Mouse (Mus musculus) MN1 (cell line): ENCODE measurements around the gene Acsl6.

Experiments used
- DNase-seq: peaks from one replicate; pipeline ENCODE4 v3.0.0-alpha.2; 2016; ENCODE audit warnings: low spot score

The Acsl6 gene

DNA sequence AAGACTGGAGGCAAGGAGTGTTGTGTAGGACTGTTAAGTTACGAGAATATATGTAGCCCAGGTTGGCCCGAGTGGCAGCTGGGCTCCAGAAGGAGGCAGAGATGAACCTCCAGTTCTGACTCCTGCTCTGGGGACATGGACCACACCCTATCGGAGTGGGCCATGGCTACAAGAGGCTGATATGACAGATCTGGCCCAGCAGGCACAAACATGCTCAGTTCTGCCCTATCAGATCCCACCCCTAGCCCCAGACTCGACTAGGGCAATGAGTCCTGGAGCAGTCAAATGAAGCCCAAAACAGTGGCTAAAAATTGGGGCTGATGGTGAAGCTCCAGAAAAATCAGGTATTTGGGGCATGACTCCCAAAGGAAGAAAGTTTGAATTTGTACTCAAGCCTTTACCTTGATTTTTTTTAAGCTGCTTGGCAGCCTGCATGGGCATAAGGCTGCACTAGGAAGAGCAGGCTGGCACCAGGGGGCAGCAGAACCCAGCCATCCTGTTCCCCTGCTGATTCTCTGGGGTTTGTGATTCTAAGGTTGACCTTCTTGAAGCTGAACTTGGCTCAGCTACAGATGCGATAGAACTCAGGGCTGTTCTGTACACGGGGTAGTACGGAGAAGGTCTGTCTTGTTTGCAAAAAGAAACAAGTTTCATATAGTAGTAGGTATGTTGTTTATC is 3.7 kb downstream of the Acsl6 start:
- DNase-seq = peak; percentile 82

DNA sequence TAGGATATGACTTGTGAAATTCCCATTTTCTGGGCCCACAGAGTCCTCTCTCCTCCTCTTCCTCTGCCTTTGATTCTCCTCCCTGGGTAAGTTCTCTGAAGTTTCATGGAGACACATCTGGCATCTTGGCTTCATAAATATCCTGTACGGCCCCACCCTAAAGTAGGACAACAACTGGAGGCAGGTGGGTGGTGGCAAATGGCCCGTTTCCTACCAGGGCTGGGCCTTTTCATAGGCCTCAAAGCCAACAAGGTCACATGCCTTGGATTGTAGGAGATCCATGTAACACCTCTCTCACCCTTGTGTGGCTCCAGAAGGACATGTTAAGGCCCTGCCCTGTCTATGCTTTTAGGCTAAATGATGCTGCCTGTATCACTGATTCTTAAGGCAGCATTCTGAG is 7.0 kb downstream of the Acsl6 start:
- DNase-seq = no peak

DNA sequence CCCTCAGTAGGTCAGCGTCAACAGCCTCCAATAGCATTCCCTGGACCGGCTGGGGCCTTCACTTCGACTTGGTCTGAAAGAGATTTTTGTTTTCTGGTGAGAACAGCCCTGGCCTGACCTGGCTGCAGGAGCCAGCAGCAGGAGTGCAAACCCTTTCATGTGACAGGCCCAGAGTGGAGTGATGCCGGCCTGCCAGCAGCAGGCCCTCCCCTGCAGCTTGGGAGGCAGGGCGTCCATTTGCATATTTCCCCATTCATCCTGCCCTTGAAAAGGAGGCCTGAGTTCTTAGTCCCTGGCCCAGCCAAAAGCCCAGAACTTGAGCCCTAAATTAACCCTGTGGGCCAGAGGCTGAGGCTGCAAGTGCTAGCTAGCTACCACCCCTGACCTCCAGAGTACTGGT is 8.4 kb downstream of the Acsl6 start:
- peak; percentile 55 for DNase-seq

DNA sequence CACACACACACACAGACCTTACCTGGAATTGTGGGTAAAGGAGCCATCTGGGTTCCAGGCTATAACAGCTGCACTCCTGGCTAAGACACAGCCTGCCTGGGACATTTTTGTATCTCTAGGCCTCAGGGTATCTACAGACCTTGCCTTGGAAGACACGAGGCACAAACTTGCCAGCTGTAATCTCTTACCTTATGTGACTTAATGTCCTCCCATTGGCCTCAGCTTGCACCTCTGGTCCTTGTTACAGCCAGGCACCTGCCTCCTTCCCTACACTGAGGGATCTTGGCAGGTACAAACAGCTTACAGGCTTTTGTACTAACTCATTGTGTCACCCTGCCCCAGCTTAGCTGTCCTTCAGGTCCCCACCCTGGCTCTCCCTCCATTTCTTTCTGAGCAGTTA is 9.0 kb downstream of the Acsl6 start:
- DNase-seq = peak; percentile 38

DNA sequence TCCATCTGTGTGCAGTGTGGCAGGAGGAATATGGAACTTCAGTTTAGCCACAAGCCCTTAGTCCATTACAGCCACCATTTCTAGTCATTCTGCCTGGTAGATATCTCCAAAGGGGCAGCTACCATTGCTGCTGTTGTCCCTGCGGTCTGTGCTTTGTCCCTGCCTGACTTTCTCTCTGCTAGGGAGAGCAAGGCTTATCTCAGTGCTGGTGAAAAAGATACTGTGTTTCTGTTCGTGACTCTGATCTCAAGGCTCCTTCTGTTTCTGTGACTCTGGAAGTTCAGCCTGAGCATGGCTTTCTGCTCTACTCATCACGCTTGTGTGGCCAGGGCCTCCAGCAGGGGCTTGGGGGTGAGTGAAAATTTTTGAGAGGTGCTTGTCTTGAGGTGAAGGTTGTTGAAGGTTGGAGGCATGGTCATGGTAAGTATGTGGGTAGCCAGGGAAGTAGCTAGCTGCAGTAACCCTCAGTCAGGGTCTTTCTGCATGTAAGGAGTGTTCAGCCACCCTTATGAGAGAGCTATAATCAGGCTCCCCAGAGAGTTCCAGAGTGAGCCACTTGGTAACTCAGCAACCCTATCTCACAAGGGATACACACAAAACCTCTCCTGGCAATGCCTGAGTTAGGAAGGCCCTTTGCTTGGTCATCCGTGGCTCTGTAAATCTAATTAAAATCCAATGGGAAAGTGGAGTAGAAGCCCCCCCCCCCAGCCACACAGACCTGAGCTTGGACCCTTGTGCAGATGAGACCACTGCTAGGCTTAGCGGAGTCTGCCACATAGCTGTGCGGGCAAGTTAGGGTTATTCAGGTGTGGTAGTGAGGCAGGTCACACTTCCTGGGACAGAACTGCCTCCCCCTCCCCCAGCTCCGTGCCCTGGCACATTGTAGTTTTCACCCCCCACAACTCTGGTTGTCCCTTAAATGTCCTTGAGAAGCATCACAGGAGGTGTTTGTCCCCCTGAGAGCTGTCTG is 10.1 kb downstream of the Acsl6 start:
- DNase-seq = peak; percentile 65

DNA sequence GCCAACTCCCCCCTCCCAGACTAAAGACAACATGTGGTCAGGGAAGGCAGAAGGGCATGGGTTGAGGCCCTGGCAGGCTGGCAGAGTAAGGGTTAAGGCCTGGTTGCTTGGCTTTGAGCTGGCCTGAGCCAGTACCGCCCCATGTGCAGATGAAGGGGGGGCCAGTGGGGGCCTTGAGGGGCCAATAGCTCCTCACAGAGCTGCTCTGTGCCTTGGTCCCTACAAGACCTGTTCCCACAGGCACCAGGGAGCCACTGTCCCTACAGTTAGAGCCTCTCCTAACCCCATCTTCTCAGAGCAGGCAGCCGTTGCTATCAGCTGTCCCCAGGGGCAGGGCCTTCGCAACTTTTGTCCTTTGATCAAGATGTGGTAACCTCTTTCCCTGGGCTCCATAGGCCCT is 11.1 kb downstream of the Acsl6 start:
- peak; percentile 25 for DNase-seq

DNA sequence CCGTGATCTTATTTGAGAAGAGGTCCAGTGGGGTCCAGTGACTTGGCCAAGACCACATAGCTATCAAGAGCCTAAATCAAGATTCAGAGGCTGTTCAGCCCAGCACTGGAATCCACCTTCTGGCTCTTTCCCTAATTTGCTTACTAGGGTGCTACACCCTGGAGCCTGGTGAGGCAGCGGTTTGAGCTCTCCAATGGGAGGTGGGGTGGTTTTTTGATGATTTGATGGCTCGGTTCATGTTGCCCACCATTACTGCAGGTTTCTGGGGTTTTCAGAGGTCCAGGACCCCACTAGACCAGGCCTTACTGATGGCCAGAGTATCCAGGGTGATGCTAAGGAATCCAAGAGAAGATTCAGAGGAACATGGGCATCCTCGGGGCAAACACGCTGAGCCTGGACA is 11.7 kb downstream of the Acsl6 start:
- no peak for DNase-seq

DNA sequence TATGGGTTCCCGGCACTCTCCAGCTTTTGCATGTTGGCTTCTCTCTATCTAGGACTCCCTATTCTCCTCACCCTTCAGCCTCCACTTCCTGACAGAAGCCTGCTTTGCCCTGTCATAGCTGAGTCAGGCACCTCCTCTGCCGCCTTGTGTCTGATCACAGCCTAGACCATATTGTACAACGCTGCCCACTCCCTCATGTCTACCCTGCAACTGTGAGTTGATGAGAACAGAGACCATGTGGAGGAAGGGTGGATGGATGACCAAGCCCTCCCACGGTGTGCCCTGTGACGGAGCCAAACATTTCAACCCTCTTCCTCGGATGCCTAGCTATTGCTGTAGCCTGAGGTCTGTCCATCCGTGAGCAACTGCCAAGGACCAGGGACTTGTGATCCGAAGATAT is 13.8 kb downstream of the Acsl6 start:
- DNase-seq = no peak

DNA sequence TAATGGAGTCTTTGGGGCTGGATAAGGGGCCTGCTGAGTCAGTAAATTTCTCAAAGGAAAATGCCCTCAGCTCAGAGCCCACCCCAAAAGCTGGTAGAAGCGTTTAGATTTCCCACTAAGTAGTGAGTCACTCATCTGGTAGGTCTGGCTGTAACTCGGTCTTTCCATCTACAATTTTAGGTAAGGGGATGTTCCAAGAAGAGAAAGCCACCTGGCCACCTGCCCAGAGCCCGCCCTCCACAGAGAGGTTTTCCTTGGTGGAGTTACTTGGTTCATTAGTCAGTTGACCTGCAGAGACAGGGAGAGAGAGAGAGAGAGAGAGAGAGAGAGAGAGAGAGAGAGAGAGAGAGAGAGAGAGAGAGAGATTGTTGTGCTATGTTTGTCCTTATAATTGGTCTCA is 14.2 kb downstream of the Acsl6 start:
- DNase-seq = no peak

DNA sequence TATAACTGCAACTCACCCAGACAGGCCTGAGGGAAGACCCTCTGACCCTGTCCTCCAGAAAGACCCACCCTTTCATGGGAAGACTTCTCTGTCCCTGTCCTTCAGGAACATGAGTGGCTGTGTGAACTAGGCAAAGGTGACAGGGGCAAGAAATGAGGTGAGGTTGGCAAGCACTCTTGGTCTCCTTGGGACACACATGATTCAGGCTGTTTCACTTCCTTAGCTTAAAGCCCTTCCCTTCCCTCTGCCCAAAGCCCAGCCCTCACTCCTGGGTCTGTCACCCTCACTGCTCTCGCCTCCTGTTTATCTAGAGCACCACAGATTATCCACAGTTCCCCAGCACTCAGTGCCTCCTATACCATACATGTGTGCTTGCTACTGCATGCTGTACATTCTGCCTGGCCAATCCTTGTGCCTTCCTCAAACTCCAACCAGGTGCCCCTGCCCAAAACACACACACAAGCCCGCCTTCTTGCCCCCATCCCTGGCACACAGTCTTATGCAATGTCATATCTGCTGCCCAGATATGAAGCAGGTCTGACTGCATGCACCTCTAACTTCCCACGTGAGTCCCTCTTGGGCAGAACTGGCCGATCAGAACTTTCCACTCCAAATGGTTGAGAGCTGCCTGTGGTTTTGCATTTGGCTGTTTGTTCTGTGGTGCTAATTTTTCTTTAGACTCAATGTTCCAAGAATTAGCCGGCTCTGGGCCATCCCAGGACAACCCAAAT is 18.4 kb downstream of the Acsl6 start:
- DNase-seq = no peak

DNA sequence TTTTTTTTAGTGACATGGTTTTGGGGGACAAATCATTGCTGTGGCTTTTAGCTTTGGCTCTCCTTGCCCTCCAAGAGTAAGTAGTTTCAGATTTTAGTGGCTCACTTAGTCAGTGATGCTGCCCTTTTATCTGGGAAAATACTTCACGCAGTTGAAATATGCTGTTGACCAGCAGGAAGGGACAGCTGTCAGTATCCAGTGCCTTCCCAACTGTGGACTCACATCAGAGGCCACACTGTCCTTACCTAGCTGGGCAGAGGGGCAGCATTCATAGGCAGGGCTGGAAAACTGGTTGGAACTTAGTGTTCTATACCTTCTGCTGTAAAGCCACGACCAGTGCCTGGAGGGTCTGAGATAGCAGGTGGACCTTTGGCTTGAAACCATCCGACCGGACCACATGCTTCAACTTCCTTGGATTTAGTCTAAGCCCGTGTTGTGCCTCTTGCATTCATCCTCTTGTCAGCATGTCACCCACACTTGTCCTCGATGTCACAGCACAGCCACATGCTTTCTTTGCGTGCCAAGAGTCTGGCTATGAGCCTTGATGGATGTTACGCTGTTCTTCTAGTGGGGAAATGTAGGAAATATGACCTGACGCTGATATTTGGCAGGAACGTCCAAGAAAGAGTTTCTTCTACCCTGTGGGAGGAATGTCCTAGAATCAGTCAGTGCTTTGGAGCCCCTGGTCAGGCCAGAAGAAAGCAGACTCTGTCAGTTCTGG is 28.0 kb downstream of the Acsl6 start:
- no peak for DNase-seq

DNA sequence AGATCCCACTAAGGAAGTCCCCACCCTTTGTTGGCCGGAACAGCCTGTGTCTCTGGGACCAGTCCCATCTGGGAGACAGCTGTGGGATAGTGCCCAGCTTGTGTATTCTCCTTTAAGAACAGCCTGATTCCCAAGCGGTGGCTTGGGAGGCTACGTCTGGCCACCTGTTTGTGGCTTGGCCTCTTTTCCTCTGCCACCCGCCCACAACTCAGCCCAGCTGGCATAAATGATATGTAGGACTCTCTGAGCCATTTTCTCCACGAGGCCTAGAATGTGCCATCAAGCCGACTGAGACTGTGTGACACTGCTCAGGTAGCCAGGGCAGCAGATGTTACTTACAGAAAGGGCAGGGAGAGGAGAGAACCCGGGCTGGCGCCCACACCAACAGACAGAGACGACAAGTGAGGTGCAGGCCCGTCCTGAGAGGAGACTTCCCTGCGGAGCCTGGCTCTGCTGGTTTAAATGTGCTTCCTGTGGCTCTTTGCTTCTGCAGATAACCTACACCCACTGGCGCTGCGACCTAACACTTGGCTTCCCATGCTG is 32.6 kb downstream of the Acsl6 start:
- no peak for DNase-seq

DNA sequence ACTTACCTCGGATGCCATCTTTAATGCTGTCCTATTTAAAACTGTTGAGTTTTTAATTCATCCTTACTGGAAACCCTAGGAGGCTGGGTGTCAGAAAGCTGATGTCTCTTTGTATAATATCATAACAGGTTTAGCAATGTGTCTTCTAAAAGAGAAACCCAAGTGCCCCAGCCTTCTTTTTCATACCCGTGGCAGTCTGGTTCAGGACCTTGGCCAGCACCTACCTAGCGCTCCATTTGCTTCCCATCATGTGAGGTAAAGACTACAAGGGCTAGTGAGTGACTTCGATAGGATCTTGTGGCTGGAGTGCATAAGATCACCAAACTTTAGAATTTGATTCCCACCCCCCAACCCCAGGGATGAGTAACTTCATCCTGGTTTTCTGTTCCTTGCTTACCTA is 40.1 kb downstream of the Acsl6 start:
- no peak for DNase-seq

DNA sequence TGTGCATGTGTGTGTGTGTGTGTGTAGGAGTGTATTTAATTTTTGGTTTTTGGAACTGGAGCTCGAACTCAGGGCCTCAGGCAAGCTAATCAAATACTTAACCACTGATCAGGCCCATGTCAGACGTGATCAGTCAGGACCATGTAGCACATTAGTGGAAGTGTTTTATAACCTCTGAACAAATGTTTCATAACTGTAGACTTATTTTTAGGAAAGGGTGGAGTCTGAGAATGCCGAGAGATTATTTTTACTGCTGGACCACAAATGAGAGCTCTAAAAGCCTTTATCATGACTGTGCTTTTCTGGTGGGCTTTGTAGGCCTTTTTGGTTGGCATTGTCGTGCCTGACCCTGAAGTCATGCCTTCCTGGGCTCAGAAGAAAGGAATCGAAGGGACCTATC is 48.1 kb downstream of the Acsl6 start:
- DNase-seq = no peak

DNA sequence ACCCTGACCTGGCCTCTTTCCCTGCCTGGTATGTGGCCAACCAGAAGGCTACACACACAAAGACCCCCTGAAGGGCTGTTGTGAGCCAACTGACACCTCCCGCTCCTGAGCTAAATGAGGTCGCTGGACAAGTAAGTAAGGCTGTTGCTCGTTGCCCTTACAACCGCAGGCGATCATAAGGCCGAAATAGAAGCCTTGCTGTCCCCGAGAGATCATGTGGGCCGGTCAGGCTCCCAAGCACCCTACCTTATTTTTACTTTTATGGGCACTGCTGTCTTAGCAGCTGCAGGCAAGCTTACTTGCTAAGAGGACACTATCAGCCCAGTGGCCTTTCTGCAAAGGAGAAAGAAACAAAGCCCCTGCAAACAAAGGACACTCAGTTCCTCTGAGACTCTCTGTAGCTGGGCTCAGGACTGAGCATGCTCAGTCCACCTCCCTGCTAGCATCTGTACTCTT is 49.6 kb downstream of the Acsl6 start:
- no peak for DNase-seq

DNA sequence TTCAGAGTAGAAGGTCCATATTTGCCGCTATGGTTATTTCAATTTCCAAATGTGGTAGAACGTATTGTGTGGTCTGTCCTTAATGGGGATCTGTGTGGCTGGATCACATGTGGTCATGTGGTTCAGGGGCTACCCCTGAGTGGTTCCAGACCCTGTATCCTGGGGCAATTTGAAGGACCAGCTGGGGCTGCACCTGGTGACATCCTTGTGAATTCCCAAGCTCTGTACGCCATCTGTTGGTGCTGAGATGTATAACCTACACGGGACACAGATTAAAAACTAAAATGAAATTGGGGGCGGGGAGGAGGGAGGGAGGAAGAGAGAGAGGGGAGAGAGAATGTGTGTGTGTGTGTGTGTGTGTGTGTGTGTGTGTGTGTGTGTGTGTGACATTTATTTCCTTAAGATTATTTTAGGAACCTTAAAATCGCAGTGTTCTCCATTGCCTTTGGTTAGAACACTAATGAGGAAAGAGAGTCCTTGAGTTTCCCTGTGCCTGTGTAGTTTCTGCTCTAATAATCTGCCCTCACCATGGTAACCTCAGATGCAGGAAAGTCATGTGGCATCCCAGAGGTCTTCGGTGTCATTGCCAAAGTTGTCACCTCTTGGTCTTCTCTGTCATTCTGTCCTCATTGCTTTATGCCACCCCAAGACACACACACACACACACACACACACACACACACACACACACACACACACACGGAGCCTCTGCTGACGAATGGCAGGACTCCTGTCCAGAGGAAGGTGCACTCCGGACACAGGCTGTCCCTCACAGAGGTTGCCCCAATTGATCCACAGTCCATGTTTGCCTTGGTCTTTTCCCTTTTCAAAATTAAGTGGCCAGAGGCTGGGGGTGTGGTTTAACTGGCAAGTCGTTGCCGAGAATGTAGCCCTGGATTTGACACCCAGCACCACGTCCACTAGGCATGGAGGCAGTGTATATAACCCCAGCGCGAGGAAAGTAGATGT is 51.3 kb downstream of the Acsl6 start:
- peak; percentile 70 for DNase-seq

DNA sequence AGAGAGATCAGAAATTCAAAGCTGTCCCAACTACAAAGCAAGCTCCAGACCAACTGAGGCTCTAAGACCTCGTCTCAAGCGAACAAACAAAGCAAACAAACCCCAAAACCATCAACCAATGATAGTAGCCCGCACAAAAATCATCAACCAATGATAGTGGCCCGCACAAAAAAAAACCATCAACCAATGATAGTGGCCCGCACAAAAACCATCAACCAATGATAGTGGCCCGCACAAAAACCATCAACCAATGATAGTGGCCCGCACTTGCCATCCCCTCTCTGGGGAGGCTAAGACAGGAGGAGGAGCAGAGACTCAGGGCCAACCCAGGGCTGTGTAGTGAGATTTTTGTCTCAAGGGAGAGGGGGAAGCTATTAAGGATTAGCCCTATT is 52.0 kb downstream of the Acsl6 start:
- DNase-seq = no peak

DNA sequence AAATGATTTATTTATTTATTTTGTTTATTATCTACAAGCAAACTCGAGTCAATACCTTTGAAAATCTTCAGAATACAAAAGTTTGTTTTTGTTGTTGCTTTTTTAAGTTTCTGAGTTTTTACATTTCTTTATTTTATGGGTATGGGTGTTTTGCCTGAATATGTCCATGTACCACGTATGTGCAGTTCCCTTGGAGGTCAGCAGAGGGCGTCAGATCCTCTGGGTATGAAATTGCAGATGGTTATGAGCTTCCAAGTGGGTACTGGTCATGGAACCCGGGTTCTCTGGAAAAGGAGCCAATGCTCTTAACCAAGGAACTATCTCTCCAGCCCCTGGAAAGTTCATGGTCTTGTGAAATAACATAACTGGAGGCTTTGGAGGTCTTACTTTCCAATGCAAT is 53.1 kb downstream of the Acsl6 start:
- peak; percentile 36 for DNase-seq

DNA sequence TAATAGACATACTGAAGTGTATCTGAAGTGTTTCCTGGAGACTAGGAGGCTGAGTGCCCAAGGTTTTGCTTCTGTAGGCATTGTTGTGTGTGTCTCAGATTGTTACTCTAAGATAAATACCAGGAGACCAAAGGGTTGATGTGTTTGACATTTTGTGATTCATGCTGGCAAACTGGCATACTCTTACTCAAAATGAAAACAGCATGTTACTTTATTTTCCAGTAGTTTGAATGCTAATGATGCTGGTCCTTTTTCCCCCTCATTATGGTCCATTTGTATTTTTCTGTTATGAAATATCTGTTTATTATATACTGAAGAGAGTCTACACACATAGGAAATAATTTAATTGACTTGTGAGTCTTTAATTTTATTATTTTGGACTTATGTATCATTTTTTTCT is 69.0 kb downstream of the Acsl6 start:
- DNase-seq = no peak

DNA sequence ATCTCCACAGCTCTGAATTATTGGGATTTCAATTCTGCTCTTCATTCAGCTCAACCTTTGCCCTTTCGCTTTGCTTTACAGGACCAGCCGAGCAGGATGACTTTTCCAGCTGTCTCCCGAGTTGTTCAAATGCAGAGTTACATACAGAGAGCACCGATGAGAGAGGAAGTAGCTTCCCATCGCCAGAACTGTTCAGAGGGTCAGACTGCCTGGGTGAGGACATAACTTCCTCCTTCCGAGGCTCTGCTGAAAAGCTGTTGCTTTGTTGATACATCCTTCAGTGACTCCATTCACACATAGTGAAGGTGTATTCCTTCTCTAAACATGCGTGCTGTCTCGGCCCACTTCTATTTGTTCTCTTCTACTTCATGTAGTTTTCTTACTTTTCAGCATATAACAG is 86.8 kb downstream of the Acsl6 start:
- DNase-seq = no peak

DNA sequence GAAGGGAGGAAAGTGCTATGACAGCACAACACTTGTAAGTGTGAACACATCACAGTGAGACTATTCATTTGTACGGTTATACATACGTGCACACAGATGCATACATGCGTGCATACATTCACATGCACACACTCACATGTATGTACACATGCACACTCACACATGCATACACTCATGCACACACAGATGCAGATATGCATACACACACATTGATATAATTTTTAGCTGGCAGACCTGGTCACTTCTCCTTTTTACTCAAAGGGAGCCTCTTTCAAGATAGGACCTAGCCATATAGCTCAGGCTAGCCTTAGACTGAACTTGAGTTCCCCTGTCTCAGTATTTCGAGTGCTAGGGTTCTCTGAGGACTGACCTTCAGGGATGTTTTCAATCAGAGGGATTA is 87.7 kb downstream of the Acsl6 start:
- no peak for DNase-seq
